Mouse (Mus musculus) embryonic facial prominence, embryonic 13.5 days (tissue): ENCODE measurements around the gene Fgfr2. TPM values are rescaled to one million over a fixed set of nuclear protein-coding genes. Genes with fewer than 3 reads are reported as not detected.

ENCODE experiments used
- ATAC-seq: fragments of 200-750 bp; cut with Nextera tagmentation; 2 replicates; pipeline ENCODE4 v1.8.0; 2017; ENCODE audit warnings: low read depth; ENCODE audit not compliant: insufficient number of reproducible peaks, insufficient read depth, low FRiP score, low TSS enrichment
- H3K27ac ChIP-seq: fragments of 300-500 bp; sonication (generic); 2 replicates; pipeline ENCODE4 v1.5.1; 2015; ENCODE audit warnings: moderate library complexity, mild to moderate bottlenecking, inconsistent platforms
- H3K27me3 ChIP-seq: fragments of 300-500 bp; sonication (generic); 2 replicates; pipeline ENCODE4 v1.6.1; 2015; ENCODE audit warnings: mild to moderate bottlenecking, inconsistent platforms
- H3K36me3 ChIP-seq: fragments of 300-500 bp; sonication (generic); 2 replicates; pipeline ENCODE4 v1.6.1; 2015; ENCODE audit warnings: mild to moderate bottlenecking, inconsistent platforms
- H3K4me1 ChIP-seq: fragments of 300-500 bp; sonication (generic); 2 replicates; pipeline ENCODE4 v1.6.1; 2015; ENCODE audit warnings: inconsistent platforms
- H3K4me2 ChIP-seq: fragments of 300-500 bp; sonication (generic); 2 replicates; pipeline ENCODE4 v1.6.1; 2015; ENCODE audit warnings: moderate library complexity, mild to moderate bottlenecking, inconsistent platforms
- H3K4me3 ChIP-seq: fragments of 300-500 bp; sonication (generic); 2 replicates; pipeline ENCODE4 v1.5.1; 2015; ENCODE audit warnings: mild to moderate bottlenecking, inconsistent platforms
- H3K9ac ChIP-seq: fragments of 300-500 bp; sonication (generic); 2 replicates; pipeline ENCODE4 v1.6.1; 2015; ENCODE audit warnings: mild to moderate bottlenecking, inconsistent platforms
- H3K9me3 ChIP-seq: fragments of 300-500 bp; sonication (generic); 2 replicates; pipeline ENCODE4 v1.6.1; 2016; ENCODE audit warnings: inconsistent platforms
- WGBS: fragments of 180-500 bp; shearing (Covaris S2); methylation state at CpG from one replicate; pipeline ENCODE4 v1.1.7; 2015; ENCODE audit warnings: mixed read lengths; 5-methylcytosine and 5-hydroxymethylcytosine counted together
- polyA plus RNA-seq: library from polyadenylated mRNA; unstranded; fragments of >200 nt; fragmentation: Nextera tagmentation; extraction: Ambion mirVana; gene quantifications from 2 replicates; pipeline ENCODE4 v1.2.1, GENCODE M21; 2015

Fgfr2 gene
- polyA plus RNA-seq, 1 experiment from 2014 or later, result 174 TPM

GRCm38 (mm10) chr7:132387507-132387906 lies 735.6 kb downstream of the Fgfr2 start:
- ATAC-seq, result no peak
- Histone ChIP-seq H3K9me3 (no peaks in the 10 kb centered on the region), H3K9ac (no peak overlapping the region), H3K4me1 (peaks cover 24% of the 10 kb centered on the region), H3K4me2 (no peak overlapping the region), H3K36me3 (no peaks in the 10 kb centered on the region), H3K27ac (no peak overlapping the region), H3K4me3 (no peak overlapping the region), H3K27me3 (0 out of 2 replicates have a peak, but pooled peaks cover 4% of the 10 kb centered on the region)
- 66% methylated on average over 5 of the region's 5 CpGs for WGBS

GRCm38 (mm10) chr7:132386316-132386715 lies 736.8 kb downstream of the Fgfr2 start:
- no peak overlapping the region for H3K4me3 ChIP-seq
- no peak overlapping the region for H3K27ac ChIP-seq
- no peaks in the 10 kb centered on the region for H3K36me3 ChIP-seq
- H3K9ac ChIP-seq, result no peak overlapping the region
- H3K4me1 ChIP-seq, result peaks cover 24% of the 10 kb centered on the region
- no peaks in the 10 kb centered on the region for H3K9me3 ChIP-seq
- WGBS, result 38% methylated on average over 8 of the region's 8 CpGs
- no peak for ATAC-seq
- 0 out of 2 replicates have a peak, but pooled peaks cover 4% of the 10 kb centered on the region for H3K27me3 ChIP-seq
- H3K4me2 ChIP-seq, result no peak overlapping the region

- Histone ChIP-seq H3K27ac (no peak overlapping the region), H3K4me2 (no peak overlapping the region), H3K9ac (no peak overlapping the region), H3K36me3 (no peaks in the 10 kb centered on the region), H3K9me3 (no peaks in the 10 kb centered on the region), H3K4me1 (peaks cover 24% of the 10 kb centered on the region), H3K4me3 (no peak overlapping the region), H3K27me3 (0 out of 2 replicates have a peak, but pooled peaks cover 4% of the 10 kb centered on the region)
- ATAC-seq, result no peak
- 50% methylated on average over 7 of the region's 7 CpGs for WGBS
These were observed 737.6 kb downstream of the Fgfr2 start for GRCm38 (mm10) chr7:132385456-132386130.

GRCm38 (mm10) chr7:132384736-132385455 lies 738.3 kb downstream of the Fgfr2 start:
- Histone ChIP-seq H3K9ac (no peak overlapping the region), H3K4me1 (peaks cover 22% of the 10 kb centered on the region), H3K9me3 (no peaks in the 10 kb centered on the region), H3K27ac (no peak overlapping the region), H3K4me2 (no peak overlapping the region), H3K4me3 (no peak overlapping the region), H3K27me3 (0 out of 2 replicates have a peak, but pooled peaks cover 4% of the 10 kb centered on the region), H3K36me3 (no peaks in the 10 kb centered on the region)
- WGBS, result 41% methylated on average over 8 of the region's 8 CpGs
- no peak for ATAC-seq

- Histone ChIP-seq H3K9me3 (no peaks in the 10 kb centered on the region), H3K9ac (no peak overlapping the region), H3K4me1 (peaks cover 10% of the 10 kb centered on the region; the same call in 1 of the 2 replicates), H3K4me2 (no peak overlapping the region), H3K27me3 (0 out of 2 replicates have a peak, but pooled peaks cover 4% of the 10 kb centered on the region), H3K4me3 (no peak overlapping the region), H3K36me3 (no peaks in the 10 kb centered on the region), H3K27ac (no peak overlapping the region)
- WGBS, result 56% methylated on average over 1 of the region's 1 CpGs
- ATAC-seq, result no peak
These were observed 742.4 kb downstream of the Fgfr2 start for GRCm38 (mm10) chr7:132380634-132381336.

- Histone ChIP-seq H3K27ac (no peak overlapping the region), H3K4me2 (no peak overlapping the region), H3K27me3 (no peaks in the 10 kb centered on the region), H3K4me3 (no peak overlapping the region), H3K9ac (no peak overlapping the region), H3K9me3 (no peaks in the 10 kb centered on the region; the same call in 1 of the 2 replicates), H3K36me3 (no peaks in the 10 kb centered on the region), H3K4me1 (peaks cover 22% of the 10 kb centered on the region)
- ATAC-seq, result no peak
- 64% methylated on average over 6 of the region's 6 CpGs for WGBS
These were observed 745.2 kb downstream of the Fgfr2 start for GRCm38 (mm10) chr7:132377913-132378312.

GRCm38 (mm10) chr7:132373594-132374378 lies 749.4 kb downstream of the Fgfr2 start:
- peak overlapping the region; percentile 31 for H3K4me2 ChIP-seq
- no peaks in the 10 kb centered on the region for H3K36me3 ChIP-seq
- peak; percentile 49; the same call in 1 of the 2 replicates for ATAC-seq

GRCm38 (mm10) chr7:132372752-132373513 lies 750.2 kb downstream of the Fgfr2 start:
- H3K4me2 ChIP-seq, result peak overlapping the region; percentile 31
- no peaks in the 10 kb centered on the region for H3K36me3 ChIP-seq
- no peak overlapping the region for H3K4me3 ChIP-seq
- no peaks in the 10 kb centered on the region; the same call in 1 of the 2 replicates for H3K9me3 ChIP-seq
- 0 out of 2 replicates have a peak overlapping the region, but pooled peaks have one; percentile 11 for H3K9ac ChIP-seq
- 27% methylated on average over 17 of the region's 17 CpGs for WGBS
- 0 out of 2 replicates have a peak, but pooled peaks have one; percentile 4 for ATAC-seq
- H3K27ac ChIP-seq, result peak overlapping the region; percentile 89
- H3K27me3 ChIP-seq, result no peaks in the 10 kb centered on the region
- H3K4me1 ChIP-seq, result peaks cover 53% of the 10 kb centered on the region

More at GRCm38 (mm10) chr7:132373594-132374378, 749.4 kb downstream of the Fgfr2 start:
- H3K27me3 ChIP-seq, result no peaks in the 10 kb centered on the region
- H3K27ac ChIP-seq, result peak overlapping the region; percentile 89
- 26% methylated on average over 10 of the region's 10 CpGs for WGBS
- no peak overlapping the region for H3K4me3 ChIP-seq
- H3K9me3 ChIP-seq, result no peaks in the 10 kb centered on the region; the same call in 1 of the 2 replicates
- H3K9ac ChIP-seq, result no peak overlapping the region
- peaks cover 48% of the 10 kb centered on the region for H3K4me1 ChIP-seq

- H3K9ac ChIP-seq, result no peak overlapping the region
- no peak overlapping the region for H3K4me2 ChIP-seq
- no peak for ATAC-seq
- no peaks in the 10 kb centered on the region; the same call in 1 of the 2 replicates for H3K9me3 ChIP-seq
- 61% methylated on average over 1 of the region's 1 CpGs for WGBS
- H3K27me3 ChIP-seq, result no peaks in the 10 kb centered on the region
- H3K4me1 ChIP-seq, result peaks cover 56% of the 10 kb centered on the region
- H3K36me3 ChIP-seq, result no peaks in the 10 kb centered on the region
- no peak overlapping the region for H3K4me3 ChIP-seq
- peak overlapping the region; percentile 1; the same call in 1 of the 2 replicates for H3K27ac ChIP-seq
These were observed 751.3 kb downstream of the Fgfr2 start for GRCm38 (mm10) chr7:132371832-132372231.

GRCm38 (mm10) chr7:132369784-132370183 lies 753.4 kb downstream of the Fgfr2 start:
- WGBS, result 92% methylated on average over 2 of the region's 2 CpGs
- no peaks in the 10 kb centered on the region; the same call in 1 of the 2 replicates for H3K9me3 ChIP-seq

More at GRCm38 (mm10) chr7:132369784-132370183, 753.4 kb downstream of the Fgfr2 start:
- no peak overlapping the region for H3K27ac ChIP-seq
- no peak overlapping the region for H3K9ac ChIP-seq
- H3K36me3 ChIP-seq, result no peaks in the 10 kb centered on the region
- H3K27me3 ChIP-seq, result no peaks in the 10 kb centered on the region
- no peak overlapping the region for H3K4me3 ChIP-seq
- peaks cover 52% of the 10 kb centered on the region for H3K4me1 ChIP-seq
- ATAC-seq, result no peak
- H3K4me2 ChIP-seq, result no peak overlapping the region
